Mouse (Mus musculus) lung, postnatal 0 days (tissue): ENCODE results near the gene Syndig1. TPM values are rescaled to one million over a fixed set of nuclear protein-coding genes. Genes with fewer than 3 reads are reported as not detected.

Experiments
- ATAC-seq: fragments of 200-750 bp; cut with Nextera tagmentation; 2 replicates; pipeline ENCODE4 v1.8.0; 2017; ENCODE audit warnings: moderate library complexity
- DNase-seq: peaks from one replicate; pipeline ENCODE4 v3.0.0-alpha.2; 2016; ENCODE audit warnings: low spot score
- H3K27ac ChIP-seq: fragments of 300-500 bp; sonication (generic); 2 replicates; pipeline ENCODE4 v1.5.1; 2014; ENCODE audit warnings: antibody characterized with exemption, mild to moderate bottlenecking, low read length, mixed read lengths
- H3K27me3 ChIP-seq: fragments of 300-500 bp; sonication (generic); replicated peaks from 2 replicates; pipeline ENCODE4 v1.6.1; 2014; ENCODE audit warnings: low read length, mixed read lengths; ENCODE audit not compliant: insufficient read depth
- H3K36me3 ChIP-seq: fragments of 300-500 bp; sonication (generic); 2 replicates; pipeline ENCODE4 v1.6.1; 2014; ENCODE audit warnings: low read length, mixed read lengths; ENCODE audit not compliant: insufficient read depth
- H3K4me1 ChIP-seq: fragments of 300-500 bp; sonication (generic); 2 replicates; pipeline ENCODE4 v1.6.1; 2014; ENCODE audit warnings: antibody characterized with exemption, low read depth, low read length, mixed read lengths; ENCODE audit not compliant: insufficient read depth
- H3K4me2 ChIP-seq: fragments of 300-500 bp; sonication (generic); replicated peaks from 2 replicates; pipeline ENCODE4 v1.6.1; 2014; ENCODE audit warnings: low read depth, mild to moderate bottlenecking, low read length, moderate library complexity, mixed read lengths
- H3K4me3 ChIP-seq: fragments of 300-500 bp; sonication (generic); 2 replicates; pipeline ENCODE4 v1.5.1; 2014; ENCODE audit warnings: low read depth, low read length
- H3K9ac ChIP-seq: fragments of 300-500 bp; sonication (generic); replicated peaks from 2 replicates; pipeline ENCODE4 v1.6.1; 2014; ENCODE audit warnings: low read depth, mild to moderate bottlenecking
- H3K9me3 ChIP-seq: fragments of 300-500 bp; sonication (generic); 2 replicates; pipeline ENCODE4 v1.6.1; 2016; ENCODE audit warnings: low read length, mixed read lengths
- CTCF ChIP-seq: IDR thresholded peaks from 2 replicates; pipeline ENCODE4 v1.5.1; 2016; ENCODE audit warnings: antibody characterized with exemption, mild to moderate bottlenecking
- EP300 ChIP-seq: IDR thresholded peaks from 2 replicates; pipeline ENCODE4 v1.6.1; 2016; ENCODE audit warnings: antibody characterized with exemption, mild to moderate bottlenecking, control low read depth
- WGBS: fragments of 180-500 bp; shearing (Covaris S2); extraction: QIAGEN DNeasy Blood & Tissue Kit; methylation state at CpG from one replicate; pipeline ENCODE4 v1.1.7; 2014; 5-methylcytosine and 5-hydroxymethylcytosine counted together
- polyA plus RNA-seq: library from polyadenylated mRNA; unstranded; fragments of >200 nt; fragmentation: Nextera tagmentation; extraction: Ambion mirVana; gene quantifications from 2 replicates; pipeline ENCODE4 v1.2.1, GENCODE M21; 2015

Syndig1 gene
- polyA plus RNA-seq, 1 experiment from 2014 or later = 0.68 TPM

DNA sequence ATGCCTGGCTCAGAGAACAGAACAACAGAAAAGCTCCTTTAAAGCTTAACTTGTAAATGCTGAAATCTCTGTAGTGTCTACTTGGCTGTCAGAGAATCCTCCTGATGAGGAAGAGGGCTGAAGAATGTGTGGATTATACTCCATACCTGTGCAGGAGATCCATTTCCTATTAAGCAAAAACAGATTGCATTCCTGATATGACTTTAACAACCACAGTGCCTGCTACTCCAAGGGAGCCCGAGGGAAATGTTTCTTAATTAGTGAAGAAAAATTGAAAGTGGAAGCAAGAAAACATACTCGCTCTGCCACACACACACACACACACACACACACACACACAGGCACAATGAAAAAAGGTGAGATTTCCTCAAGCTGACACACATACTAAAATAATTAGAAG lies 41.5 kb downstream of the Syndig1 start:
- WGBS = 67% methylated on average over 2 of the region's 2 CpGs
- Histone ChIP-seq H3K4me2 (no peak overlapping the region), H3K27ac (no peak overlapping the region), H3K4me3 (no peak overlapping the region), H3K4me1 (no peaks in the 10 kb centered on the region), H3K27me3 (no peaks in the 10 kb centered on the region), H3K9ac (no peak overlapping the region), H3K9me3 (no peaks in the 10 kb centered on the region; the same call in 1 of the 2 replicates), H3K36me3 (no peaks in the 10 kb centered on the region)
- DNase-seq = no peak
- no peak for ATAC-seq
- TF ChIP-seq CTCF (no peak), EP300 (no peak)

DNA sequence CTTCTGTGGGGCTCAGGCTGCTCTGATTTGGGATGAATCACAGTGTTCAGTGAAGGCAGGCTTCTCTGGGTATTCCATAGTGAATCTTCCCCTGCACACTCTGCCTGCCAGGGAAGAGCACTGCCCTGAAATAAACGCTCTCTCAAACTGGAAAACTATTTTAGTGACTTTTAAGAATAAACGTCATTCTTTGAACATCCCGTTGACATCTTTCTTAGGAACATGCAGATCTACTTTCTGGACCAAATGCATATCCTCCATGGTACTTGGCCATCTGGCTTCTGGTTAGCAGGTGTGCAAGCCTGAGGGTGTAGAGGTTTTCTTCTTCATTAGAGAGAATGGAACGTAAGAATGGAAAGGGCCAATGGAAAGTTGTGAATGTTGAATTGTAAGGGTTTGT lies 43.5 kb downstream of the Syndig1 start:
- no peak overlapping the region for H3K27ac ChIP-seq
- TF ChIP-seq EP300 = no peak
- TF ChIP-seq CTCF = no peak
- no peaks in the 10 kb centered on the region; the same call in 1 of the 2 replicates for H3K9me3 ChIP-seq
- WGBS = 83% methylated on average over 4 of the region's 4 CpGs
- ATAC-seq (no peak), DNase-seq (no peak)
- no peaks in the 10 kb centered on the region for H3K36me3 ChIP-seq
- no peaks in the 10 kb centered on the region for H3K4me1 ChIP-seq
- H3K4me3 ChIP-seq = no peak overlapping the region
- no peak overlapping the region for H3K4me2 ChIP-seq
- H3K27me3 ChIP-seq = no peaks in the 10 kb centered on the region
- no peak overlapping the region for H3K9ac ChIP-seq

DNA sequence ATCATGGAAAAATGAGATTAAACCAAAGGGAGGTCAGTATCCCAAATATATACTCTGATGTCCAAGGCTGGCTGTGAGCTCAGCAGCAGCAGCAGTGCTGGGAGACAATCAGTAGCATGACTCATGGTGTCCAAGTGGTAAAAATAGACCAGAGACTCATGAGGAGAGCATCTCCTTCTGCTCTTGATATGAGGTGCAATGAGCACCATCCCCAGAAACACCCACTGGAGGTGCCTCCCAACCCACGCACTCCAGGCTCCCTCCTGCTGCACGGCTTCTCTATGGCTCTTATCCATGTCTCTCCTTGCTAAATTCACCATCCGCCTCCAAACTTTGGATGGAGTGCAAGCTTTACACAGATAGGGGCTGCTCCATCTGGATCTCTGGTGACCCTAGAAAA lies 44.3 kb downstream of the Syndig1 start:
- Histone ChIP-seq H3K4me3 (no peak overlapping the region), H3K4me2 (no peak overlapping the region), H3K9ac (no peak overlapping the region), H3K4me1 (no peaks in the 10 kb centered on the region), H3K36me3 (no peaks in the 10 kb centered on the region), H3K27me3 (no peaks in the 10 kb centered on the region), H3K9me3 (no peaks in the 10 kb centered on the region; the same call in 1 of the 2 replicates), H3K27ac (no peak overlapping the region)
- no peak for TF ChIP-seq CTCF
- TF ChIP-seq EP300 = no peak
- WGBS = 83% methylated on average over 3 of the region's 3 CpGs
- DNase-seq = no peak
- ATAC-seq = no peak

DNA sequence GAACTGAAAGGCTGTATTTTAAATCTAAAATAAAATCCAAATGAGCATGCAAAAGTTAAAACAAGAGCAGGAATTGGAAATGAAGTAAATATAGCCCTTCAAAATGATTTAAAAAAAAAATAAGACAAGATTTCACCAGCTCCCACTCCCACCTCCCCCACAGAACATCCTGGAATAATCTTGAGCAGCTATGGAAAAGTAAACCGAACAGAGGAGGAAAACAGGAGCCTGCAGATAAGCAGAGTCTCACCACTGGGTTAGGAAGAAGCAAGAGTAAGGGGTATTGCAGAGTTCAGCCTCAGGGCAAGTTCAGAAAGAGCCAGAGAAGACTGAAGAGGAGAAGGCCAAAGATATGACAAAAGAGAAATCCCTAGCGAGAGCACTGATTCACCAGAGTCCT lies 48.9 kb downstream of the Syndig1 start:
- H3K4me3 ChIP-seq = no peak overlapping the region
- no peak overlapping the region for H3K9ac ChIP-seq
- TF ChIP-seq CTCF (no peak), EP300 (no peak)
- no peak for ATAC-seq
- H3K4me1 ChIP-seq = no peaks in the 10 kb centered on the region
- no peaks in the 10 kb centered on the region for H3K36me3 ChIP-seq
- no peaks in the 10 kb centered on the region for H3K27me3 ChIP-seq
- no peak overlapping the region for H3K27ac ChIP-seq
- 48% methylated on average over 2 of the region's 2 CpGs for WGBS
- DNase-seq = no peak
- H3K4me2 ChIP-seq = no peak overlapping the region
- H3K9me3 ChIP-seq = no peaks in the 10 kb centered on the region

DNA sequence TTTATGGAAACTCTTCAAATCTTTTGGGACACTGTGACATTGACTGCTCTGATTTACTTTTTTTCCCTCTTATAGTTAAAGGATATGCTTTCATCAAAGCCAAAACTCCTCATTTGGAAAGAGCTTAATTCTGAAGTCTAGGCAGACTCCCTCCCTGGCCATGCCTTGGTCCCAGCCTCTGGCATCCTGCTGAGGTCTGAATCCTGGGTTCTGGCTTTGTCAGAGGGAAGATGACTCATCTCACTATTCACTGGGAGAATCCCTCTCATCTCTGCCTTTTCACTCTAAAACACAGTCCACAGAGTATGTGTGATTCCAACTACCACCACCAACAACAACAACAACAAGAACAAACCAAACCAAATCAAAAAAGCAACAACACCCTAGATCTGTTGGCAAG lies 58.6 kb downstream of the Syndig1 start:
- Histone ChIP-seq H3K4me3 (no peak overlapping the region), H3K4me1 (no peaks in the 10 kb centered on the region), H3K27me3 (no peaks in the 10 kb centered on the region), H3K9me3 (no peaks in the 10 kb centered on the region), H3K4me2 (no peak overlapping the region), H3K27ac (no peak overlapping the region), H3K9ac (no peak overlapping the region), H3K36me3 (no peaks in the 10 kb centered on the region)
- TF ChIP-seq EP300 (no peak), CTCF (no peak)
- DNase-seq = no peak
- ATAC-seq = no peak

DNA sequence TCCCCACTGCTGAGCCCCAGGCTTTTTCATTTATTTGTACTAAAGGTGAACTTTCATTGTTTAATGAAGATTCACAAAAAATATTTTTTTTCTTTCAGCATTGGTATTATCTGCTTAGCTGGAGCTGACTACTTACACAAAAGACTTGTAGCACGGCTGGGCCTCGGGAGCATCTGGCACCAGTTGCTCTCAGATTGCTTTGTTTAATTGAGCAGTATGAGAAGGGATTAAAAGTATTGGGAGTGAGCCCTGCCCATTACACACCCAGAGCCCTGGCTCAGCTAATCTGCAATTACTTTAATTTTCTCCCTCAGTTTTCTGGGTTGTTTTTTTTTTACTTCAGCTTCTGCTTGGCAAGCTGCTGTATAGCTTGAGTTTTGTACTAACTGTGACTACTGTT lies 62.6 kb downstream of the Syndig1 start:
- Histone ChIP-seq H3K4me3 (no peak overlapping the region), H3K9me3 (no peaks in the 10 kb centered on the region), H3K27me3 (no peaks in the 10 kb centered on the region), H3K27ac (no peak overlapping the region), H3K4me2 (no peak overlapping the region), H3K9ac (no peak overlapping the region), H3K36me3 (no peaks in the 10 kb centered on the region), H3K4me1 (no peaks in the 10 kb centered on the region)
- DNase-seq (no peak), ATAC-seq (no peak)
- TF ChIP-seq CTCF = no peak
- TF ChIP-seq EP300 = no peak
- 66% methylated on average over 2 of the region's 2 CpGs for WGBS

DNA sequence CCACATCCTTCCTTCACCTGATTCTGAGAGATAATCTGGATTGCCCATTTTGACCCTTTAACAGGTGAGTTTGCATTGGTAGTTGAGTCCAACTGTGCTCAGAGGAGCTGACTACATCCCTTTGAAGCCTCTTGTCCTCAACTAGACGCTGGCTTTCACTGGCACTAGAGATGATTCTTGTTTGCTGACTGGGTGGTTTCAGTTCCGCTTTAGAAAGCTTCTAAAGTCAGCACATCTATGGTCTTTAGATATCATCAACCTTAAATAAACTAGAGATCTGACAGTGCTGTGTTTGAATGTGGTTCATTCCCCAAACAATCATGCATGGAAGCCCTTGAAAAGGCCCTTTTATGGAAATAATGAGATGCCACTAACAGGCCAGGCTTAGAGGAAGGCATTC lies 67.3 kb downstream of the Syndig1 start:
- ATAC-seq (no peak), DNase-seq (no peak)
- TF ChIP-seq EP300 = no peak
- TF ChIP-seq CTCF = no peak
- Histone ChIP-seq H3K4me3 (no peak overlapping the region), H3K9ac (no peak overlapping the region), H3K36me3 (no peaks in the 10 kb centered on the region), H3K27me3 (no peaks in the 10 kb centered on the region), H3K4me2 (no peak overlapping the region), H3K9me3 (no peaks in the 10 kb centered on the region), H3K4me1 (no peaks in the 10 kb centered on the region), H3K27ac (no peak overlapping the region)
- 58% methylated on average over 2 of the region's 2 CpGs for WGBS
